Mouse (Mus musculus): Measurements from ENCODE around the gene Foxr1. TPM values are rescaled to one million over a fixed set of nuclear protein-coding genes. Genes with fewer than 3 reads are reported as not detected.
A peak's percentile ranks its signal among the peaks of the same experiment; 100 is the strongest.
"Not testable (repeated sequence)": the region's sequence is repeated elsewhere in the genome, so short reads cannot be mapped to it uniquely, and the experiment has no call there.

Foxr1 gene
- polyA plus RNA-seq, 1 experiment from 2014 or later = not detected

DNA sequence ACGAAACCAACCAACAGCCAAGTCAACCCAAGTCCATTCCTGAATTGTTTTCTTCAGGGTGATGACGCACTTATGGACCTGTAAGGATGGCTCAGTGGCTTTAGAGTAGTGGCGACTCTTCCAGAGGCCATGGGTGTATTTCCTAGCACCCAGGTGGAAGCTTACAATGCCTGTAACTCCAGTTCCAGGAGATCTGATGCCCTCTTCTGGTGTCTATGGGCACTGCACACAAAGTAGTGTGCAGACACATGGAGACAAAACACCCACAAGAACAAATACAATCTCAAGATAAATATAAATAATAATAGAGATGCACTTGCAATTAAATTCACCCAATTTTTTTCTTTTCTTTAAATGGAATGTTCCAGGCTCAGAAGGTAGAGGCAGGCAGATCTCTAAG is 35.0 kb upstream of the Foxr1 start:
- Histone ChIP-seq H3K36me3 (no peaks in the 10 kb centered on the region), H3K4me2 (no peak overlapping the region), H3K4me3 (replicated peaks) (no peak overlapping the region), H3K27me3 (peaks cover 31% of the 10 kb centered on the region), H3K9me3 (replicated peaks) (no peaks in the 10 kb centered on the region), H3K9ac (no peak overlapping the region), H3K27ac (no peak overlapping the region), H3K4me1 (replicated peaks) (peaks cover 28% of the 10 kb centered on the region)
- DNase-seq (no peak), ATAC-seq (ENCODE audit: low read depth) (no peak)
- WGBS (ENCODE audit: insufficient replicate concordance) = 86% methylated on average over 3 of the region's 3 CpGs

- Histone ChIP-seq H3K36me3 (no peaks in the 10 kb centered on the region), H3K4me2 (no peak overlapping the region), H3K27me3 (peaks cover 27% of the 10 kb centered on the region), H3K9ac (no peak overlapping the region), H3K9me3 (replicated peaks) (no peaks in the 10 kb centered on the region), H3K4me3 (replicated peaks) (no peak overlapping the region), H3K27ac (no peak overlapping the region), H3K4me1 (replicated peaks) (peaks cover 21% of the 10 kb centered on the region)
- 45% methylated on average over 1 of the region's 1 CpGs for WGBS (ENCODE audit: insufficient replicate concordance)
- no peak for ATAC-seq (ENCODE audit: low read depth)
- DNase-seq = no peak
These were observed 33.4 kb upstream of the Foxr1 start for GRCm38 (mm10) chr9:44474327-44474726.

DNA sequence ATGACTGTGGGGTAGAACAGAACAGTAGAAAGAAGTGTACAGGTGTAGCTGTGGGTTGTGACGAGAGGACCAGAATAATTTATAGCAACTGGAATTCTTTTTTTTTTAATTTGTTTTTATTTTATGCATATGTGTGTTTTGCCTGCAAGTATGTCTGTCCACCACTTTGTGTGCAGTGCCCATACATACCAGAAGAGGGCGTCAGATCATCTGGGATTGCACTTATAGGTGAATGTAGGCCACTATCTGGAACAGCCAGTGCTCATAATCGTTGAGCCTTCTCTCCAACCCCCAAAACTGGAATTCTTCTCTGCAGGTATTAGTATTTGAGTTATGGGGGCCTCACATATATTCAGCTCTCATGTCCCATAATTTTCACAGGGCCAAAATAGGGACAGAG is 32.2 kb upstream of the Foxr1 start:
- H3K4me1 ChIP-seq (replicated peaks) = peaks cover 9% of the 10 kb centered on the region
- H3K9me3 ChIP-seq (replicated peaks) = no peaks in the 10 kb centered on the region
- peaks cover 27% of the 10 kb centered on the region for H3K27me3 ChIP-seq
- H3K36me3 ChIP-seq = no peaks in the 10 kb centered on the region
- no peak overlapping the region for H3K27ac ChIP-seq
- no peak overlapping the region for H3K4me2 ChIP-seq
- no peak overlapping the region for H3K9ac ChIP-seq
- no peak for ATAC-seq (ENCODE audit: low read depth)
- 43% methylated on average over 3 of the region's 3 CpGs for WGBS (ENCODE audit: insufficient replicate concordance)
- H3K4me3 ChIP-seq (replicated peaks) = no peak overlapping the region
- DNase-seq = no peak

GRCm38 (mm10) chr9:44468800-44469199 is 27.9 kb upstream of the Foxr1 start:
- Histone ChIP-seq H3K4me3 (replicated peaks) (no peak overlapping the region), H3K4me2 (no peak overlapping the region), H3K9ac (no peak overlapping the region), H3K9me3 (replicated peaks) (no peaks in the 10 kb centered on the region), H3K36me3 (no peaks in the 10 kb centered on the region), H3K27me3 (peaks cover 31% of the 10 kb centered on the region), H3K4me1 (replicated peaks) (no peaks in the 10 kb centered on the region), H3K27ac (no peak overlapping the region)
- 43% methylated on average over 2 of the region's 2 CpGs for WGBS (ENCODE audit: insufficient replicate concordance)
- no peak for ATAC-seq (ENCODE audit: low read depth)
- no peak for DNase-seq

- WGBS (ENCODE audit: insufficient replicate concordance) = 31% methylated on average over 7 of the region's 7 CpGs
- H3K27ac ChIP-seq = no peak overlapping the region
- no peak for ATAC-seq (ENCODE audit: low read depth)
These were observed 27.3 kb upstream of the Foxr1 start for GRCm38 (mm10) chr9:44468224-44468623.

GRCm38 (mm10) chr9:44461950-44462349 is 21.0 kb upstream of the Foxr1 start:
- no peaks in the 10 kb centered on the region for H3K9me3 ChIP-seq (replicated peaks)
- H3K27me3 ChIP-seq = peaks cover 21% of the 10 kb centered on the region
- ATAC-seq (ENCODE audit: low read depth) = no peak
- DNase-seq = no peak
- no peaks in the 10 kb centered on the region for H3K36me3 ChIP-seq
- H3K9ac ChIP-seq = no peak overlapping the region
- no peak overlapping the region for H3K4me3 ChIP-seq (replicated peaks)
- no peaks in the 10 kb centered on the region for H3K4me1 ChIP-seq (replicated peaks)
- 34% methylated on average over 5 of the region's 5 CpGs for WGBS (ENCODE audit: insufficient replicate concordance)
- no peak overlapping the region for H3K27ac ChIP-seq
- no peak overlapping the region for H3K4me2 ChIP-seq

More at GRCm38 (mm10) chr9:44468224-44468623, 27.3 kb upstream of the Foxr1 start:
- Histone ChIP-seq H3K9ac (no peak overlapping the region), H3K9me3 (replicated peaks) (no peaks in the 10 kb centered on the region), H3K27me3 (peaks cover 31% of the 10 kb centered on the region), H3K36me3 (no peaks in the 10 kb centered on the region), H3K4me3 (replicated peaks) (no peak overlapping the region), H3K4me2 (no peak overlapping the region), H3K4me1 (replicated peaks) (no peaks in the 10 kb centered on the region)
- no peak for DNase-seq

- H3K27me3 ChIP-seq = peaks cover 63% of the 10 kb centered on the region
These were observed 16.3 kb upstream of the Foxr1 start for GRCm38 (mm10) chr9:44457035-44457742.

GRCm38 (mm10) chr9:44454891-44455220 is 13.9 kb upstream of the Foxr1 start, which contains the start of gene Upk2:
Upk2 (minus strand) TSS chr9:44454976.
- DNase-seq = no peak
- Histone ChIP-seq H3K9ac (no peak within 1 kb of the TSS), H3K36me3 (no peaks in the 10 kb centered on the region), H3K27me3 (peaks cover 58% of the 10 kb centered on the region), H3K27ac (no peak within 1 kb of the TSS), H3K4me1 (replicated peaks) (no peaks in the 10 kb centered on the region), H3K4me2 (no peak within 1 kb of the TSS), H3K4me3 (replicated peaks) (no peak within 1 kb of the TSS), H3K9me3 (replicated peaks) (no peaks in the 10 kb centered on the region)
- WGBS (ENCODE audit: insufficient replicate concordance) = 36% methylated on average over 4 of the region's 4 CpGs
- no peak for ATAC-seq (ENCODE audit: low read depth)

More at GRCm38 (mm10) chr9:44457035-44457742, 16.3 kb upstream of the Foxr1 start:
- no peak for ATAC-seq (ENCODE audit: low read depth)
- Histone ChIP-seq H3K27ac (no peak overlapping the region), H3K4me2 (no peak overlapping the region), H3K4me1 (replicated peaks) (no peaks in the 10 kb centered on the region), H3K36me3 (no peaks in the 10 kb centered on the region), H3K4me3 (replicated peaks) (no peak overlapping the region), H3K9ac (no peak overlapping the region), H3K9me3 (replicated peaks) (no peaks in the 10 kb centered on the region)
- WGBS (ENCODE audit: insufficient replicate concordance) = 21% methylated on average over 11 of the region's 11 CpGs
- DNase-seq = no peak

DNA sequence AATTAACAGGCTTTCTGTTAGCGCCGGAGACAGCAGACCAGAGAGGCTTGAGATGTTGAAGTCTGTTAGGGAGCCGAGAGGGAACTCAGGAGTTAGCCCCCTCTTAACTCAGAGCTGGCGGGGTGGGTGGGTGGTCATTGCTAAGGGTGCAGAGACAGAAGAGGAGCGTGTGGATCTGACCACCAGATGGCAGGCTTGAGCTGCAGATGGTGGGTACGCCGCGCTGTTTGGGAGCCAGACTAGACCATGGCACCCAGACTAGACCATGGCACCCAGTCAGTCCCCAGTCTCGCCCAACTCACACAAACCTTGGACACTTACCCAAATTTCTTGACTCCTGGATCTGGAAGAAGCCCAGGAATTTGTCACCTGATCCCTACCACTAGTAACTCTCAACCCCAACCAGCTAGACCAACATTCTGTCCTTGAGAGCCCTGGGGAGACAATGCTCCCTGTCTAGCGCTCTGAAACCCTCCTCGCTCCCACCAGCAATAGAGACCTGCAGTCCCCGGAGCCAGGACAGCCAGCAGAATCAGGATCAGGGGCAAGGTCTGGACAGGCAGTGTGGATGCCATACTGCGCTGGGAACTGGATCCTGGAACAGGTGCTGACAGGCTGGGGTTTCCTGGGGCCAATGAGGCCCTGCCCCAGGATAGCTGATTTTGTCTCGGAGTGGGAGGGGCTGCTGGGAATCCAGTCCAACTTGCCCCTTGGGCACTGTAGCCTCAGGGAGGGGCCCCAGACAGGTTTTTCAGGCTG is 13.4 kb upstream of the Foxr1 start:
- ATAC-seq (ENCODE audit: low read depth) (peak; percentile 50; the same call in 1 of the 2 replicates), DNase-seq (peak; percentile 48)
- Histone ChIP-seq H3K36me3 (no peaks in the 10 kb centered on the region), H3K9me3 (replicated peaks) (no peaks in the 10 kb centered on the region), H3K27me3 (peaks cover 58% of the 10 kb centered on the region), H3K9ac (no peak overlapping the region), H3K4me2 (no peak overlapping the region), H3K4me1 (replicated peaks) (no peaks in the 10 kb centered on the region), H3K27ac (no peak overlapping the region), H3K4me3 (replicated peaks) (no peak overlapping the region)
- WGBS (ENCODE audit: insufficient replicate concordance) = 12% methylated on average over 14 of the region's 14 CpGs

DNA sequence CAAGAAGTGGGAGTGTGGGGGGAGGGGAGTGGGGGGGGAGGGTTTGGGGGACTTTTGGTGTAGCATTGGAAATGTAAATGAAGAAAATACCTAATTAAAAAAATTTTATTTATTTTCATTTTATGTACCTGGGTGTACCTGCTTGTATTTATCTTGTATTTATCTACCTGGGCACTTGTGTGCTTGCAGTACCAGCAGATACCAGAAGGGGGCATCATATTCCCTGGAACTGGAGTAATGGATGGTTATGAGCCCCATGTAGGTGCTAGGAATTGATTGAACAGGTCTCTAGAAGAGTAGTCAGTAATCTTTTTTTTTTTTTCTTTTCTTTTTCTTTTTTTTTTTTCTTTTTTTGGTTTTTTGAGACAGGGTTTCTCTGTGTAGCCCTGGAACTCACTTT is 9.5 kb upstream of the Foxr1 start:
- Histone ChIP-seq H3K9ac (no peak overlapping the region), H3K27me3 (peaks cover 29% of the 10 kb centered on the region), H3K4me1 (replicated peaks) (no peaks in the 10 kb centered on the region), H3K4me2 (no peak overlapping the region), H3K27ac (no peak overlapping the region), H3K9me3 (replicated peaks) (no peaks in the 10 kb centered on the region), H3K4me3 (replicated peaks) (no peak overlapping the region), H3K36me3 (no peaks in the 10 kb centered on the region)
- no peak for ATAC-seq (ENCODE audit: low read depth)
- no peak for DNase-seq

DNA sequence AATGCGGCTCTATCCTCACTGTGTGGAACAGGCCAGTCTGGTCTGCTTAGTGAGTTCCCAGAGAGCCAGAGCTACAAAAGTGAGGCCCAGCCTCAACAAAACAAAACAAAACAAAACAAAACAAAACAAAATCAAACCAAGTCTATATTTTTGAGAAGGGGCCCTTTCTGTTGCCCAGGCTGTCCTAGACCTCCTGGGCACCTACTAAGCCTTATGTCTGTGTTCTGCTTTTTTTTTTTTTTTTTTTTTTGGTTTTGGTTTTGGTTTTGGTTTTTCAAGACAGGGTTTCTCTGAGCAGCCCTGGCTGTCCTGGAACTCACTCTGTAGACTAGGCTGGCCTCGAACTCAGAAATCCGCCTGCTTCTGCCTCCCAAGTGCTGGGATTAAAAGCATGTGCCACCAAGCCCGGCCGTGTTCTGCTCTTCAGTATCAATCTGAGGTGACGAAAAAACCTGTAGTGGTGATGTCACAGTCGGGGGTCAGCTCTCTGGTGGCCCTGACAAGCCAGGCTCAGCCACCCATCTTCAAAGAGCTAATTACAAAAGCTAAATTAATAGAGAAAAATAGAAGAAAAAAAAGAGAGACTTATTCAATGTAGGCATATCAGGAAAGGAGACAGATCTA is 3.6 kb upstream of the Foxr1 start:
- WGBS (ENCODE audit: insufficient replicate concordance) = 62% methylated on average over 7 of the region's 7 CpGs
- not testable (repeated sequence) for H3K4me2 ChIP-seq; H3K27me3 ChIP-seq; H3K9ac ChIP-seq; H3K9me3 ChIP-seq (replicated peaks); H3K27ac ChIP-seq; ATAC-seq (ENCODE audit: low read depth); H3K36me3 ChIP-seq; H3K4me1 ChIP-seq (replicated peaks); DNase-seq; H3K4me3 ChIP-seq (replicated peaks)

Data from liver, embryonic 13.5 days (tissue).